Mouse (Mus musculus): ENCODE data around the gene Arih2.

DNA sequence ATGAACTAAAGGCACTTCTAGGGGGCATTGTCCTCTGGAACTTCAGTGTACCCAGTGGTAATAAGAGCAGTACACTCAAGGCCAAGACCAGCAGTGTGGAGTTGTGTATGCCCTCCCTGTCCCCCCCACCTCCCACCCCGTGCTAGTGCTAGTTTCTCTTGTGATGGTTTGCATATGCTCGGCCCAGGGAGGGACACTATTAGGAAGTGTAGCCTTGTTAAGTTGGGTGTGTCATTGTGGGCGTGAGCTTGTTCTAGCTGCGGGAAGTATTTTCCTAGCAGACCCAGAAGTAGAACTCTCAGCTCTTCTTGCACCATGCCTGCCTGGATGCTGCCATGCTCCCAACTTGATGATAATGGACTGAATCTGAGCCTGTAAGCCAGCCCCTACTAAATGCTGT, 47.2 kb downstream of the Arih2 start:
- TF ChIP-seq POLR2A (IDR thresholded peaks at IDR 0.05; ENCODE audit: extremely low read depth, insufficient read depth, low read length) (no peak), CTCF (IDR thresholded peaks at IDR 0.05; ENCODE audit: low read depth, low read length) (no peak)
